ENCODE assay signal across 14 mouse cellular contexts in the genomic region with DNA sequence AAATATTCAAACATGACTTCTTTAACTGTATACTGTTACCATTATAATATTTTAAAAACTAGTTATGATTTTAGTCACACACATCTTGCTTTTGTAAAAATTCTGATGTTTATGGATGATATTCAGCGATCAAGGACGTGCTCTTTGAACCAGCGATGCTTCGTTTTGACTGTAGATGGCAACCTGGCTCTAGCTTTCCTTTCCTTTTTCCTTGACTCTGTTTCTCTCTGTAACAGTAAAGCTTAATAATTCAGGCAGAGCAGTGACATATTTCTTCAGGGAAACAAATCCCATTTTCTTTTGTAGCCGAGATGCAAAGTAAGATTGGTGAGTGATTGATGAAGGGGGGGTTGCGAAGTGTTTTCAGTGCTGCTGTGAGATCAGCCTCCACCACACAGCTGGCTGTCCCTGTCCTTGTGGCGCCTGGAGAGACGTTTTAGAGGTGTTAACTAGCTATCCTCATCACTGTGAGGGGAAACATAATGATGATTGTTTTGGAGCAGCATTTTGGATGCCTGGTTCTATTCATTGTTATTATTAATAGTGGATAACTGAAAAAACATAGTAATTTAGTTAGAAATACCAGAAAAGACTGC.
DNase-seq lines count a peak whose midpoint lies in the region; ATAC-seq and TF ChIP-seq lines count a peak whose summit lies in the region.
"Had no signal": no experiment of that assay in that cellular context is flagged by ENCODE, and none has a peak within 500 bp of the region (broad histone marks: within the 10 kb centered on the region; RNA-seq: fewer than 3 reads in every experiment).

No protein-coding gene starts in this region.

- no peak overlapping the region for H3K4me2 ChIP-seq in forebrain, embryonic 15.5 days (replicated peaks)
- no peak overlapping the region for H3K4me2 ChIP-seq in forebrain, embryonic 11.5 days (ENCODE audit: low read depth, low read length, severe bottlenecking)
- no peak overlapping the region for H3K4me2 ChIP-seq in liver, postnatal 0 days (ENCODE audit: low read depth, low read length)
- H3K4me2 ChIP-seq in liver, embryonic 11.5 days: no peak overlapping the region
- H3K4me2 ChIP-seq: embryonic facial prominence, embryonic 15.5 days; heart, embryonic 15.5 days had no signal

- TF ChIP-seq EP300 in liver, postnatal 0 days (IDR thresholded peaks at IDR 0.05; ENCODE audit: low read depth): no peak

- no peak overlapping the region for H3K4me3 ChIP-seq in forebrain, embryonic 15.5 days
- no peak overlapping the region for H3K4me3 ChIP-seq in forebrain, embryonic 11.5 days (ENCODE audit: low read depth, low read length)
- H3K4me3 ChIP-seq in liver, postnatal 0 days (ENCODE audit: low read depth, low read length): no peak overlapping the region
- no peak overlapping the region for H3K4me3 ChIP-seq in liver, embryonic 11.5 days (ENCODE audit: low read depth, low read length)
- H3K4me3 ChIP-seq: embryonic facial prominence, embryonic 15.5 days; heart, embryonic 15.5 days had no signal

- H3K27ac ChIP-seq in forebrain, embryonic 15.5 days (replicated peaks): 0 out of 2 replicates have a peak overlapping the region, but pooled peaks have one; percentile 36
- H3K27ac ChIP-seq in forebrain, embryonic 11.5 days (ENCODE audit: low read depth, low read length): no peak overlapping the region
- no peak overlapping the region for H3K27ac ChIP-seq in liver, postnatal 0 days (ENCODE audit: low read depth)
- H3K27ac ChIP-seq in liver, embryonic 11.5 days (ENCODE audit: low read depth, low read length): no peak overlapping the region
- H3K27ac ChIP-seq: embryonic facial prominence, embryonic 15.5 days; heart, embryonic 15.5 days; macrophage had no signal

- no peak overlapping the region for H3K9ac ChIP-seq in forebrain, embryonic 15.5 days (replicated peaks)
- H3K9ac ChIP-seq in forebrain, embryonic 11.5 days (ENCODE audit: low read length): no peak overlapping the region
- no peak overlapping the region for H3K9ac ChIP-seq in liver, postnatal 0 days (replicated peaks)
- H3K9ac ChIP-seq in liver, embryonic 11.5 days (ENCODE audit: low read depth, low read length): no peak overlapping the region
- H3K9ac ChIP-seq: embryonic facial prominence, embryonic 15.5 days; heart, embryonic 15.5 days had no signal

- 0 out of 2 replicates have a peak, but pooled peaks cover 8% of the 10 kb centered on the region for H3K4me1 ChIP-seq in forebrain, embryonic 15.5 days
- no peaks in the 10 kb centered on the region for H3K4me1 ChIP-seq in forebrain, embryonic 11.5 days (replicated peaks; ENCODE audit: control insufficient read depth, insufficient read depth, low read length)
- H3K4me1 ChIP-seq in liver, postnatal 0 days (ENCODE audit: insufficient read depth): no peaks in the 10 kb centered on the region
- no peaks in the 10 kb centered on the region for H3K4me1 ChIP-seq in liver, embryonic 11.5 days (replicated peaks; ENCODE audit: control insufficient read depth, insufficient read depth, low read length)
- H3K4me1 ChIP-seq: embryonic facial prominence, embryonic 15.5 days; heart, embryonic 15.5 days had no signal

- H3K36me3 ChIP-seq in forebrain, embryonic 15.5 days: no peaks in the 10 kb centered on the region
- no peaks in the 10 kb centered on the region for H3K36me3 ChIP-seq in forebrain, embryonic 11.5 days (ENCODE audit: control insufficient read depth, insufficient read depth, low read length)
- no peaks in the 10 kb centered on the region for H3K36me3 ChIP-seq in liver, postnatal 0 days (replicated peaks; ENCODE audit: insufficient read depth, low read length)
- H3K36me3 ChIP-seq in liver, embryonic 11.5 days (ENCODE audit: control insufficient read depth, insufficient read depth, low read length): no peaks in the 10 kb centered on the region
- H3K36me3 ChIP-seq: embryonic facial prominence, embryonic 15.5 days; heart, embryonic 15.5 days had no signal

- no peaks in the 10 kb centered on the region for H3K9me3 ChIP-seq in forebrain, embryonic 15.5 days
- no peaks in the 10 kb centered on the region for H3K9me3 ChIP-seq in forebrain, embryonic 11.5 days (ENCODE audit: control insufficient read depth, low read length)
- H3K9me3 ChIP-seq in liver, postnatal 0 days (ENCODE audit: low read length): no peaks in the 10 kb centered on the region
- H3K9me3 ChIP-seq in liver, embryonic 11.5 days (ENCODE audit: control insufficient read depth, low read length): no peaks in the 10 kb centered on the region
- H3K9me3 ChIP-seq: embryonic facial prominence, embryonic 15.5 days; heart, embryonic 15.5 days had no signal

- ATAC-seq in forebrain, embryonic 15.5 days (replicated peaks): no peak
- ATAC-seq in forebrain, embryonic 11.5 days (replicated peaks; ENCODE audit: low FRiP score): no peak
- ATAC-seq in liver, postnatal 0 days: no peak
- ATAC-seq in liver, embryonic 11.5 days (replicated peaks; ENCODE audit: low FRiP score): no peak

- no peaks in the 10 kb centered on the region for H3K27me3 ChIP-seq in forebrain, embryonic 15.5 days
- no peaks in the 10 kb centered on the region for H3K27me3 ChIP-seq in forebrain, embryonic 11.5 days (ENCODE audit: control insufficient read depth, insufficient read depth, low read length)
- H3K27me3 ChIP-seq in liver, postnatal 0 days (ENCODE audit: insufficient read depth, low read length): no peaks in the 10 kb centered on the region
- no peaks in the 10 kb centered on the region for H3K27me3 ChIP-seq in liver, embryonic 11.5 days (replicated peaks; ENCODE audit: control insufficient read depth, insufficient read depth, low read length)
- H3K27me3 ChIP-seq: embryonic facial prominence, embryonic 15.5 days; heart, embryonic 15.5 days had no signal

- 57% methylated on average over 8 of the region's 8 CpGs for WGBS in forebrain, embryonic 15.5 days
- WGBS in forebrain, embryonic 11.5 days: 70% methylated on average over 8 of the region's 8 CpGs
- 69% methylated on average over 8 of the region's 8 CpGs for WGBS in liver, postnatal 0 days (ENCODE audit: insufficient replicate concordance)
- WGBS in liver, embryonic 11.5 days: 68% methylated on average over 8 of the region's 8 CpGs

- DNase-seq in forebrain, embryonic 11.5 days (ENCODE audit: low spot score): no peak
- DNase-seq in liver, postnatal 0 days: no peak
- DNase-seq in liver, embryonic 11.5 days (ENCODE audit: low spot score): no peak
- DNase-seq in brain, adult 2 months (ENCODE audit: low read depth, low spot score): peak; percentile 51
- DNase-seq in mesoderm, embryonic 11.5 days (ENCODE audit: low read depth, low spot score): peak; percentile 23
- DNase-seq in B cell, adult 2 months: no peak
- no peak for DNase-seq in urinary bladder, postnatal 25 days (ENCODE audit: low spot score)
- DNase-seq: adrenal gland, adult 2 months; gastrocnemius, postnatal 10 days; kidney, adult 18-20 months had no signal

- TF ChIP-seq CTCF in liver, postnatal 0 days (IDR thresholded peaks at IDR 0.05; ENCODE audit: low read depth): peak; percentile 11; the same call in 1 of the 2 replicates

Comparison
In these comparisons a context has a peak if more than half of its experiments do, and no peak if none do; other contexts are left out.
1. DNase-seq: peak in brain, adult 2 months (single experiment) and mesoderm, embryonic 11.5 days (single experiment); none in forebrain, embryonic 11.5 days (single experiment), liver, postnatal 0 days (single experiment), liver, embryonic 11.5 days (single experiment), B cell, adult 2 months (0 of 2) and urinary bladder, postnatal 25 days (single experiment).